Mouse (Mus musculus): ENCODE data around the gene Nid2. TPM values are rescaled to one million over a fixed set of nuclear protein-coding genes. Genes with fewer than 3 reads are reported as not detected.
A peak's percentile ranks its signal among the peaks of the same experiment; 100 is the strongest.

Gene Nid2
- polyA plus RNA-seq, 1 experiment from 2014 or later = 117 TPM

- Histone ChIP-seq H3K4me3 (ENCODE audit: low read depth, low read length) (no peak overlapping the region), H3K9me3 (ENCODE audit: low read depth, low read length) (no peaks in the 10 kb centered on the region), H3K4me1 (ENCODE audit: insufficient read depth) (no peaks in the 10 kb centered on the region), H3K27ac (ENCODE audit: low read depth) (no peak overlapping the region), H3K36me3 (ENCODE audit: insufficient read depth) (peaks cover 76% of the 10 kb centered on the region), H3K9ac (no peak overlapping the region), H3K4me2 (no peak overlapping the region), H3K27me3 (ENCODE audit: insufficient read depth, low read length) (no peaks in the 10 kb centered on the region)
- TF ChIP-seq CTCF (IDR thresholded peaks at IDR 0.05; ENCODE audit: low read depth) = peak; percentile 91
- ATAC-seq (ENCODE audit: insufficient read depth) (no peak), DNase-seq (peak; percentile 95)
- WGBS = 2% methylated on average over 1 of the region's 1 CpGs
These were observed 66.9 kb downstream of the Nid2 start for GRCm38 (mm10) chr14:19817949-19818348.

DNA sequence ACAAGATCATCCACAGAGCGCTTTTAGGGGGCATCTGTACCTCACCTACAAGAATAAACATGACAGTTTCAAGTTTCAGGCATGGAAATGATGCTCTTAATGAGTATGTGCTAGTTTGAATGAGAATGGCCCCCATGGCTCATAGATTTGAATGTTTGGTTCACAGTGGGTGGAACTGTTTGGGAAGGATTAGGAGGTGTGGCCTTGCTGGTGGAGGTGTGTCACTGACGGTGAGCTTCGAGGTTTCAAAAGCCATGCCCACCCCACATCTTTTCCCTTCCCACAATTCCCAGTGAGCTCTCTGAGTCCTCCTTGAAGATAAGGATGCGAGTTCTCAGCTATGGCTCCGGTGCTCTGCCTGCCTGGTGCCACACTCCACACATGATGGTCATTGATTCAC is 70.6 kb downstream of the Nid2 start:
- DNase-seq (no peak), ATAC-seq (ENCODE audit: insufficient read depth) (no peak)
- no peak for TF ChIP-seq CTCF (IDR thresholded peaks at IDR 0.05; ENCODE audit: low read depth)
- H3K4me1 ChIP-seq (ENCODE audit: insufficient read depth) = no peaks in the 10 kb centered on the region
- H3K27me3 ChIP-seq (ENCODE audit: insufficient read depth, low read length) = no peaks in the 10 kb centered on the region; the same call in 1 of the 2 replicates
- no peak overlapping the region for H3K4me2 ChIP-seq
- peaks cover 44% of the 10 kb centered on the region for H3K36me3 ChIP-seq (ENCODE audit: insufficient read depth)
- 96% methylated on average over 5 of the region's 5 CpGs for WGBS
- H3K9me3 ChIP-seq (ENCODE audit: low read depth, low read length) = no peaks in the 10 kb centered on the region
- H3K4me3 ChIP-seq (ENCODE audit: low read depth, low read length) = no peak overlapping the region
- no peak overlapping the region for H3K27ac ChIP-seq (ENCODE audit: low read depth)
- no peak overlapping the region for H3K9ac ChIP-seq

- ATAC-seq (ENCODE audit: insufficient read depth) (peak; percentile 99), DNase-seq (peak; percentile 99)
- under 1% methylated on average over 80 of the region's 80 CpGs for WGBS
- no peak for TF ChIP-seq CTCF (IDR thresholded peaks at IDR 0.05; ENCODE audit: low read depth)
- Histone ChIP-seq H3K4me3 (ENCODE audit: low read depth, low read length) (peak within 1 kb of the TSS; percentile 74), H3K9me3 (ENCODE audit: low read depth, low read length) (no peaks in the 10 kb centered on the region), H3K27ac (ENCODE audit: low read depth) (peak within 1 kb of the TSS; percentile 74), H3K36me3 (ENCODE audit: insufficient read depth) (peaks cover 31% of the 10 kb centered on the region), H3K27me3 (ENCODE audit: insufficient read depth, low read length) (no peaks in the 10 kb centered on the region; the same call in 1 of the 2 replicates), H3K4me1 (ENCODE audit: insufficient read depth) (no peaks in the 10 kb centered on the region), H3K9ac (peak within 1 kb of the TSS; percentile 88), H3K4me2 (peak within 1 kb of the TSS; percentile 78)
These were observed 72.5 kb downstream of the Nid2 start, which contains the start of gene Rtraf for GRCm38 (mm10) chr14:19823321-19824142. Rtraf (minus strand) TSS chr14:19823824.

- Histone ChIP-seq H3K27ac (ENCODE audit: low read depth) (no peak overlapping the region), H3K4me1 (ENCODE audit: insufficient read depth) (no peaks in the 10 kb centered on the region), H3K4me2 (no peak overlapping the region), H3K36me3 (ENCODE audit: insufficient read depth) (peaks cover 14% of the 10 kb centered on the region), H3K9me3 (ENCODE audit: low read depth, low read length) (no peaks in the 10 kb centered on the region), H3K27me3 (ENCODE audit: insufficient read depth, low read length) (no peaks in the 10 kb centered on the region; the same call in 1 of the 2 replicates), H3K4me3 (ENCODE audit: low read depth, low read length) (no peak overlapping the region), H3K9ac (no peak overlapping the region)
- WGBS = 49% methylated on average over 11 of the region's 11 CpGs
- ATAC-seq (ENCODE audit: insufficient read depth) = no peak
- no peak for TF ChIP-seq CTCF (IDR thresholded peaks at IDR 0.05; ENCODE audit: low read depth)
- DNase-seq = peak; percentile 22
These were observed 74.4 kb downstream of the Nid2 start for GRCm38 (mm10) chr14:19825481-19825880.

DNA sequence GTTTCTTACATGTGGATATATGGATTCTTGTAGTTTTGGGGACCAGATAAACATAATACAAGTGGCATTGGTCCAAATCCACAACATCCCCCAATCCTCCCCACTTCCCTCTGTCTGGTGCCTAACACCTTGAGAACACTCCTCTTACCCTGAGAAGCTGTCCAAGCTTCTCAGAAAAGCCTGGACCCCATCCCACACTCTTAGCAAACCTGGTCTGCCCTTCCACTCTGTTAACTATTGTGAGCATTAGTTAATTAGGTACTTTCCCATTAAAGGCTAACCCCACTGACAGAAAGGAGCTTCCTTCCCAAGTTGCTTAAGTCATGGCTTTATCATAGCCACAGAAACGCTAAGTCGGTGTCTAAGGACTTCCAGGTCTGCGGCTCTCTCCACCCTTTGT is 85.2 kb downstream of the Nid2 start:
- no peaks in the 10 kb centered on the region for H3K9me3 ChIP-seq (ENCODE audit: low read depth, low read length)
- no peaks in the 10 kb centered on the region for H3K36me3 ChIP-seq (ENCODE audit: insufficient read depth)
- TF ChIP-seq CTCF (IDR thresholded peaks at IDR 0.05; ENCODE audit: low read depth) = no peak
- 78% methylated on average over 3 of the region's 3 CpGs for WGBS
- no peaks in the 10 kb centered on the region for H3K4me1 ChIP-seq (ENCODE audit: insufficient read depth)
- DNase-seq = no peak
- no peak for ATAC-seq (ENCODE audit: insufficient read depth)
- H3K27me3 ChIP-seq (ENCODE audit: insufficient read depth, low read length) = no peaks in the 10 kb centered on the region
- no peak overlapping the region for H3K4me2 ChIP-seq
- no peak overlapping the region for H3K4me3 ChIP-seq (ENCODE audit: low read depth, low read length)
- H3K27ac ChIP-seq (ENCODE audit: low read depth) = no peak overlapping the region
- no peak overlapping the region for H3K9ac ChIP-seq

- no peak overlapping the region for H3K27ac ChIP-seq (ENCODE audit: low read depth)
- H3K36me3 ChIP-seq (ENCODE audit: insufficient read depth) = no peaks in the 10 kb centered on the region
- no peaks in the 10 kb centered on the region for H3K27me3 ChIP-seq (ENCODE audit: insufficient read depth, low read length)
- 23% methylated on average over 15 of the region's 15 CpGs for WGBS
- peak overlapping the region; percentile 49 for H3K4me2 ChIP-seq
- TF ChIP-seq CTCF (IDR thresholded peaks at IDR 0.05; ENCODE audit: low read depth) = peak; percentile 79
- H3K4me1 ChIP-seq (ENCODE audit: insufficient read depth) = no peaks in the 10 kb centered on the region
- H3K9me3 ChIP-seq (ENCODE audit: low read depth, low read length) = no peaks in the 10 kb centered on the region
- peak; percentile 58; the same call in 1 of the 2 replicates for ATAC-seq (ENCODE audit: insufficient read depth)
- DNase-seq = peak; percentile 88
- H3K9ac ChIP-seq = peak overlapping the region; percentile 33; the same call in 1 of the 2 replicates
- H3K4me3 ChIP-seq (ENCODE audit: low read depth, low read length) = peak overlapping the region; percentile 20; the same call in 1 of the 2 replicates
These were observed 88.7 kb downstream of the Nid2 start for GRCm38 (mm10) chr14:19839600-19840332.

- ATAC-seq (ENCODE audit: insufficient read depth) = no peak
- no peak for DNase-seq
- WGBS = 55% methylated on average over 3 of the region's 3 CpGs
These were observed 102.4 kb downstream of the Nid2 start for GRCm38 (mm10) chr14:19853471-19853870.

More at GRCm38 (mm10) chr14:19853471-19853870, 102.4 kb downstream of the Nid2 start:
- TF ChIP-seq CTCF (IDR thresholded peaks at IDR 0.05; ENCODE audit: low read depth) = no peak
- no peak overlapping the region for H3K9ac ChIP-seq
- no peak overlapping the region for H3K4me3 ChIP-seq (ENCODE audit: low read depth, low read length)
- H3K27me3 ChIP-seq (ENCODE audit: insufficient read depth, low read length) = no peaks in the 10 kb centered on the region
- H3K4me2 ChIP-seq = no peak overlapping the region
- H3K36me3 ChIP-seq (ENCODE audit: insufficient read depth) = no peaks in the 10 kb centered on the region
- H3K9me3 ChIP-seq (ENCODE audit: low read depth, low read length) = no peaks in the 10 kb centered on the region
- no peaks in the 10 kb centered on the region for H3K4me1 ChIP-seq (ENCODE audit: insufficient read depth)
- no peak overlapping the region for H3K27ac ChIP-seq (ENCODE audit: low read depth)
